9 mouse cellular contexts compared by ENCODE assay signal in genomic region chr8:127227407-127227806, GRCm38 (mm10).
DNase-seq lines count a peak whose midpoint lies in the region; ATAC-seq lines count a peak whose summit lies in the region.
"Had no signal": no experiment of that assay in that cellular context is flagged by ENCODE, and none has a peak within 500 bp of the region (broad histone marks: within the 10 kb centered on the region; RNA-seq: fewer than 3 reads in every experiment).

No protein-coding gene starts in this region.

- peak overlapping the region; percentile 27; the same call in 1 of the 2 replicates for H3K27ac ChIP-seq in hindbrain, embryonic 14.5 days
- no peak overlapping the region for H3K27ac ChIP-seq in hindbrain, embryonic 11.5 days (ENCODE audit: low read depth, low read length)

- no peak overlapping the region for H3K4me3 ChIP-seq in hindbrain, embryonic 14.5 days (replicated peaks; ENCODE audit: low read length)
- H3K4me3 ChIP-seq in hindbrain, embryonic 11.5 days (ENCODE audit: low read depth, low read length): no peak overlapping the region

- DNase-seq in hindbrain, embryonic 14.5 days (ENCODE audit: low spot score): no peak
- DNase-seq in hindbrain, embryonic 11.5 days (ENCODE audit: low spot score): no peak
- peak; percentile 72 for DNase-seq in 3T3-L1 (ENCODE audit: low read depth, low spot score)
- DNase-seq in adrenal gland, postnatal 10 days: peak; percentile 56
- peak; percentile 45 for DNase-seq in heart, postnatal 4 days
- no peak for DNase-seq in ovary, postnatal 10 days (ENCODE audit: low spot score)
- no peak for DNase-seq in thymus, postnatal 0 days (ENCODE audit: low spot score)
- DNase-seq in left cerebral cortex, postnatal 4 days: no peak
- DNase-seq: kidney, adult 8-10 months had no signal

- peaks cover 19% of the 10 kb centered on the region for H3K4me1 ChIP-seq in hindbrain, embryonic 14.5 days (replicated peaks; ENCODE audit: control insufficient read depth, insufficient read depth, low read length)
- H3K4me1 ChIP-seq in hindbrain, embryonic 11.5 days (replicated peaks; ENCODE audit: control insufficient read depth, insufficient read depth, low read length): no peaks in the 10 kb centered on the region

- H3K9ac ChIP-seq in hindbrain, embryonic 14.5 days: no peak overlapping the region
- H3K9ac ChIP-seq in hindbrain, embryonic 11.5 days (ENCODE audit: low read depth, low read length): no peak overlapping the region

- H3K9me3 ChIP-seq in hindbrain, embryonic 14.5 days (ENCODE audit: control insufficient read depth, low read length): no peaks in the 10 kb centered on the region
- H3K9me3 ChIP-seq in hindbrain, embryonic 11.5 days (ENCODE audit: control insufficient read depth, low read length): no peaks in the 10 kb centered on the region

- WGBS in hindbrain, embryonic 14.5 days: 79% methylated on average over 4 of the region's 4 CpGs
- 91% methylated on average over 4 of the region's 4 CpGs for WGBS in hindbrain, embryonic 11.5 days

- H3K36me3 ChIP-seq in hindbrain, embryonic 14.5 days (replicated peaks; ENCODE audit: control insufficient read depth, insufficient read depth): no peaks in the 10 kb centered on the region
- H3K36me3 ChIP-seq in hindbrain, embryonic 11.5 days (ENCODE audit: control insufficient read depth, insufficient read depth, low read length): no peaks in the 10 kb centered on the region

- H3K27me3 ChIP-seq in hindbrain, embryonic 14.5 days (ENCODE audit: control insufficient read depth, insufficient read depth, low read length): no peaks in the 10 kb centered on the region
- H3K27me3 ChIP-seq in hindbrain, embryonic 11.5 days (ENCODE audit: control insufficient read depth, insufficient read depth, low read length): no peaks in the 10 kb centered on the region

- intact Hi-C loops in left cerebral cortex, postnatal 4 days (cut with DNase I): no loop called here

- H3K4me2 ChIP-seq in hindbrain, embryonic 14.5 days (replicated peaks): no peak overlapping the region
- no peak overlapping the region for H3K4me2 ChIP-seq in hindbrain, embryonic 11.5 days (replicated peaks; ENCODE audit: low read depth, low read length)

- no peak for ATAC-seq in hindbrain, embryonic 14.5 days (ENCODE audit: low FRiP score)
- no peak for ATAC-seq in hindbrain, embryonic 11.5 days (ENCODE audit: low FRiP score)

Comparison
In these comparisons a context has a peak if more than half of its experiments do, and no peak if none do; other contexts are left out.
1. DNase-seq: peak in 3T3-L1 (single experiment), adrenal gland, postnatal 10 days (single experiment) and heart, postnatal 4 days (single experiment); none in hindbrain, embryonic 14.5 days (single experiment), hindbrain, embryonic 11.5 days (single experiment), ovary, postnatal 10 days (single experiment), thymus, postnatal 0 days (single experiment) and left cerebral cortex, postnatal 4 days (single experiment).